Mouse (Mus musculus) kidney, adult 18-20 months (tissue): Measurements from ENCODE around the gene Glrx5.
A peak's percentile ranks its signal among the peaks of the same experiment; 100 is the strongest.

ENCODE experiments used
- DNase-seq: peaks from one replicate; pipeline ENCODE4 v3.0.0; 2021

Gene Glrx5

DNA sequence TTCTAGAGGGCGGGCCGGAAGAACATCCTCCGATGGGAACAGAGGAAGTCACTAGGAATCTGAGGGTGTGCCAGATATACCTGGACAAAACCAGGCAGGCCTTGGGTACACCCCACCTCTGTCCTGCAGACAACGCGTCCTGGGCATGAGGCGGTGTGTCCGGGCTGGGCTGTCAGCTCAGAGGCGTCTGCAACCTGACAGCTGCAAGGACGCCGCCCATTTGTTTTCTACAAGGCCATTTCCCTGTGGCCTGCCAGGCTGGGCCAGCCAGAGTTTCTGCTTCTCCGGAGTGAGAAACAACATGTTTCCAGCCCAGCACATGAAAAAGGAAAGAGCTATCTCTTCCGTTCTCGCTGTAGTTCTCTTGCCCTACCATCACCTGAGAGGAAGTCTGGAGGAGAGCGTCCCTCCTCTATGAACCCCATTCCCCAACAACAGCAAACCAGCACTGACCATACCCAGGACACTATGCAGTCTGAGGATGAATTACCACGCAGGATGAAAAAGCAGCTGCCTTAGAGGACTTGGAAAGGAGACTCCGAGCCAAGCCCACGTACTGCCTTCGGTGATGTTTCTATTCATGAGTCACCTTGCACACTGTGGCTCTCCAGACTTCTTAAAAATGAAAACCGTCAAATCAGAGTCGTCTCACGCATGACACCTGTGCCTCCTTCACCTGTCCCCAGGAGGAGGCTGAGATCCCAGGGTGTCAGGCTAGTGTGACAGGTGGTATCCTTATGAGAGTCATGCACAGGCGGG is 27.4 kb upstream of the Glrx5 start:
- DNase-seq, result no peak

DNA sequence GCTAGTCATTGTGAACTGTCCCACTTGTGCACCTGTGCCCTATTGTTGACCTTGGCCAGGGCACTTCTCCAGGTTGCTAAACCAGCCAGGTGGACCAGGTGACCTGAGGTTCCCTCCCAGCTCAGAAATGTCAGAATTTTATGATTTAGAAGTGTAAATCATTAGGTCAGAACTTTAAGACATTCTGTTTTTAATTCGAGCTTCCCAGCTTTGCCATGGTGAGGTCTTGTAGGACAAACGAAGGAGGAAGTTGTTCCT is 26.8 kb upstream of the Glrx5 start:
- DNase-seq, result no peak

DNA sequence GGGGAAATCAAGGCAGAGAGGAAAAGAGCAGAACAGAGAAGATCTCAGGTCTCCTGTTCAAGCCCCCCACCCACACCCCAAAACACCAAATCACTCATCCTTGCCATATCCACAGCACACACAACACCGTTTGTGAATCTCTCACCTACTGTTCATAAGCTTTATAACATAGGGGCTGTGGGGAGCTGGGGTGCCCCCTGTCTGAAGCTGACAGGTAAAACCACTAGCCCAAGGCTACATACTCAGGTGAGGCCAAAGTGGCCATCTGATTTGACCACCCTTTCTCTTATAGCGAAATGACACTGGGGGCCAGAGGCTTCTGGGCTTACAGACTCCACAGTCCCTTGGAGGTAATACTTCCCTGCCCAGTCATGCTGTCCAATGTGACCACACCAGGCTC is 24.3 kb upstream of the Glrx5 start:
- DNase-seq, result no peak

DNA sequence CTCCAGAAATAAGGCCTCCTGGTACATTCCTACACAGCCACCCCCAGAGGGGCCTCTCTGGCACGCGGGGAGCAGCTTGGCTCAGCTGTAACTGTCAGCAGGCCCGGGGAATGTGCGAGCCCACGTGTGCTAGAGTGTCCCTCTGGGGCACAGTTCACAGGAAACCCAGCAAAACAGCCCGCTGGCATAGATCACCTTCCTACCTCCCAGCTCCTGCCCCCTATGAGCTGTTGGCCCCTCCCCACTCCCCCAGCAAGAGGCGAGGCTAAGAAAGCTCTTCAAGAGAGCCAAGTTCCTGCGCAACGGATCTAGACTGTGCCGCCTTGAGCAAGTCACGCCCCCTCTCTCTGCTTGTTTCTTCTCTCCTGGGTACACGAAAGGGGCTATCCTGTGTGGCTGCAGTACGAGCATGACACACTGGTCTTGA is 23.7 kb upstream of the Glrx5 start:
- peak; percentile 78 for DNase-seq

DNA sequence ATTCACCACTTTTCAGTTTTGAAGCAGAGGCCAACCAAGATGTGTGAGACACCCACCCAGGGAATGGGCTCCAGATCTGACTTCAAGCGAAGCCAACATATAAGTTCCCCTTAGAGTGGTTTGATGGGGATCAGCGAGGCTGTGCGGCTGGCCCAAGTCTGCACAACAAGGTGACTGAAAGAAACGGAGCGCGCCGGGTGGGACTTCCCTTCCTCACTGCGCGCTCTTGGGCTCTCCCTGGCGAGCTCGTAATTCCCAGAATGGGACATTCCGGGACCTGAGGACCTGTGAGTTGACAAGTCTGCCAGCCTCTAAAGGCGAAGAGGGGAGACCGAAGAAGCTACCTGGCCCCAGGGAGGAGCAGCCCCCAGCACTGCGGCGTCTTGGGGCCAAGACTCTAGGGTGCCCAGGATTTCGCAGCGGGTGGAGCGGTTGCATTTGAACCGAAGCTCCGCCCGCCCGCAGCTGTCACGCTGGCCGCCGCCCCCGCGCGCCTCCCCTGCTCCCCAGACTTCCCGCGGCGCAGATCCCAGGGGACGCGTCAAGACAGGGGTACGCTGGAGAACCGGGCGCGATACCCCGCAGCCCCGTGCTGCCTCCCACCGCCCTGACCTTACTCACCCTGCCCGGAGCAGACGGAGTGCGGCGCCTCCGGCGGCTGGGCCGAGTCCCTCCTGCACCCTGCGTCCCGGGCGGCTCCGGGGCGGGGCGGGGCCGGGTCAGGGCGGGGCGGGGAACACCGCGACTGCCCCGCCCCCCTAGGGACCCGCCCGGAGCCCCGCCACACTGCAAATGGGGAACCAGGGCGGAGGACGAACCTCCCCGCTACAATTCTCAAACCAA is 22.9 kb upstream of the Glrx5 start, which contains the start of gene Syne3:
Gene Syne3, minus strand, starts transcription at position 440 of the 843 bp plus-strand sequence.
- DNase-seq, result peak; percentile 92

DNA sequence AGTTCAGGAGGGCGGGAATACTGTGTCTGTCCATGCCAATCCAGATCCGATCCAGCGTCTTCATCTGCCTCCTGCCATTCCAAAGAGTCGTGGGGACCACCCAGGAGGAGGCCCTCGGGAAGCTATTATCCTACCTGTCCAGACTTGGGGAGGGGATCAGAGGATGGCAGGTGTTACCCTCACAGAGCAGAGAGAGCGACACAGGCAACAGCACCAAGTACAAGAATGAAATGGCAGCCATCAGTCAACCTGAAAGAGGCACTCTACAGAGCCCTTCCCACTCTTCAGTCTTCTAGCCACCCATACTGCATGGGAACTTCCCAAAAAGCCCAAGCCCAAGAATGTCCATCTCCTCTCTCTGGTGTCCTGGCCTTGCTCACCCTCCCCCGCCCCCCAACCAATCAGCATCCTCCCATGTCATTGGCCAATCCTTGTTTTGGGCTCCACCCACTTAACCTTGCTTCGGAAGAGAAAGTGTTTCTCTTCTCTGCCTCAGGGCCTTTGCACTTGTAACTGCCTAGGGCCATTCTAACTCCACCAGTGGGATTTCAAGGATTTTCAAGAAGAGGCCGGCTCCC is 22.2 kb upstream of the Glrx5 start:
- DNase-seq, result no peak

DNA sequence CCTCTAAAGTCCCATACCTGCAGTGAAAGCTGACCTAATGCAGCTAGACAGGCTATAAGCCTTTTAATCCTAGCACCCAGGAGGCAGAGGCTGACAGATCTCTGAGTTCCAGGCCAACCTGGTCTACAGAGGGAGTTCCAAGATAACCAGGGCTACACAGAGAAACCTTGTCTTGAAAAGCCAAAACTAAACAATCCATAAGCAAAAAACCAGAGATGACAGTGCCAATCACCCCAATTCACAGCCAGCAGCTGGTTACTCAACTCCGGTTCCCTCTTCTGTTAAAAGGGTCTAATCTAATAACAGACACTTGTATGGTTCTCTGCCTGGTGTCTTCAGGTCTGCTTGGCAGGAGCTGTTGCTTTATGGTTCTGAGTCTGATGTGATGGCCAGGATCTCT is 20.9 kb upstream of the Glrx5 start:
- DNase-seq, result no peak

DNA sequence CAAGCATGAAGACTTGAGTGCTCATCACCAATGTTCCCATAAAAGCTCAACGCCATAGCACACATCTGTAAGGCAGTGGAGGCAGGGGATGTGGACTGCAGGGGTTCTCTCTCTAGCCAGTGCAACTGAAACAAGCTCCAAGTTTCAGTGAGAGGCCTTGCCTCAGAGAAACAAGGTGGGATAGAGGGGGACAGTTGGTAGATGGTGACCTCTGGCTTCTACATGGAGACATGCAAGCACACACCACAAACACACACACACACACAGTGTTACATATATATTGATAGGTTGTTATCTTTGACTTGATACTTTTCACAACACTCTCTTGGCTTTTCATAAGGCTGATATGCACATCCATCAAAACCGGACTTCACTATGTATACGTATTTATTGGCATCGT is 20.2 kb upstream of the Glrx5 start:
- no peak for DNase-seq

DNA sequence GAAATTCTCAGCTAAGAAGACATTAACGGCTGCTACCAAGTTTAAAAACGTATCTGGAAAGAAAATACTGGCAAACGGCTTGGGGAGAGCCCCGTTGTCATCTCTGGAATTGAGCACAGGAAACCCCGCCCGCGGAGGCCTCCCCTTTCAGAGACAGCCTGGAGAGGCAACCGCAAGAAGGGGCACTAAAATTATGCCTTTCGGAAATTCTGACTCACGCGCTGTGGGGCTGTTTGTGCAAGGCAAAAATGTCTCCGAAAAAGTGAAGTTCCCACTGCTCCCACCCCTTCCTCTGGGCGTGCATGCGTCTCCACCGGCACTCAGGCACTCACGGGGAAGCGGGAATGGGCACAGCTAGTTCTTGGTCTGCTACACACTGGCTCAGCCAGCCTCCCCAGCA is 19.4 kb upstream of the Glrx5 start:
- DNase-seq, result peak; percentile 74

DNA sequence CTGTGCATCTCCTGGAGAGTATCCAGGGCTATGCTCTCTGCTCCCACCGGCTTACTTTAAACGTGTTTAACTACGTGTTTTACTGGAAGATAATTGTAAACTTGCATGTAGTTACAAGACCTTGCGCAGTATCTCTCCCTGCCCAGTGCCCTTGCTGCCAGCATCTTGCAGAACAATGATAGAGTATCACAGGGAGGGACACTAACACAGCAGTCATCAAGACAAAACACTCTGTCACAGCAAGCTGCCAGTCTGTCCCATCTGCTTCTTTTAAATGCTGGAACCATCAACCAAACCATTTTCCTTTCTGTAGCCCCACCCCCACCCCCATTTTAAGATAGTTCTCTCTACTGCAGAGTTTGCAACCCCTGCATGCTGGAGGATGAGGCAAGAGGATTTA is 16.3 kb upstream of the Glrx5 start:
- DNase-seq, result no peak

DNA sequence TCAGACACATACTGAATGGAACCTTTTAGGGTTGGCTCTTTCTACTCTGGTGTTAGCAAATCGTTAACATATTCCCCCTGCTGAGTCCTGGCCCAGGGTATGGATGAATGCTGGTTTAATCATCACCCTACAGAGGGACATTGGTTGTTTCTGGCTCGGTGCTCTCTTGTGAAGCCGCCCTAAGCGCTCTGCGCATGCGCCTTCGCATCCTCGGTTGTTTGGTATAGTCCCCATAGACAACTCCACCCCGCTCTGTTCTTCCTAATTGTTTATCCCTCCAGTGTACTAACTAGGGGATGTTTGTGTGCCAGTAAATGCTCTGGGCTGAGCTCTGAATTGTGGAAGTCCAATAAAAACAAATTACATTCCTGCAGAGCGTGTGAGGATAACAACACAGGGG is 15.8 kb upstream of the Glrx5 start:
- DNase-seq, result peak; percentile 78

DNA sequence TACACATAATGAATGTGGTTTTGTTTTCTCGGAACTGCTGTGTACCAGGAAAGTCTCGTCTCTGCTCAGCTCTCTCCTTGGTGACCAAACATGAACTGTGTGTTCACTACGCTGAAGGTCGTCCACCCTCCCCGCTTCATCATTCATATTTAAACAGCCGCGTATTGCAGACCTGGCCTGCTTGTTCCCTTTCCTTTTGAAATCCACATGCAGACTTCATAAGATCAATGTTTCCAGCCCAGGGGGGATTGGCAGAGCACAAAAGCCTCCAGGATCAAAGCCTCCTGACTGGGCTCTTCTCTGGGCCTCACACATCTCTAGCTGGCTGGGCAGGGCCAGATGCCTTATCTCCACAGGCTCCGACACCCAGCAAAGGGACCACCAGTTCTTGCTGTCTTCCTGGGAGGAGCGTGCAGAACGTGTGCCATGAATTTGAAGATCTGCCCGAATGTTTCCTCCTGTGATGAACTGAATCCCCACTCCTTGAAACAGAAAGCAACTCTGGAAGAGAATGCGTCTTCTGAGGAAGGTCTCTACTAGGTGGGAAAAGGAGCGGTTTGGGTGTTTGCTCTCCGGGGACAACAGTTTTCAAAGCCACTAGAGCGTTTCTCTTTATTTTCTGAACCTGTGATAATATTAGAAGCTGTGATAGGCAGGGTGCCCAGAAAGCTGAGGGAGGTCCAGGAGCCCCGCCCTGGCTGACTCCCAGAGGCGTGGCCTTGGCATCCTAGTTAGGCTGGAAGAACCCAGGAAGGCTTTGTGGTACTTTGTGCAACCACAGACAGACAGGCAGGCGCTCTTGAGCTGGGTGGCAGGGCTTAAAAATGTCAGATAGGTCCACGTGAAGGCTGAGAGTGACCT is 12.9 kb upstream of the Glrx5 start:
- DNase-seq, result peak; percentile 59

DNA sequence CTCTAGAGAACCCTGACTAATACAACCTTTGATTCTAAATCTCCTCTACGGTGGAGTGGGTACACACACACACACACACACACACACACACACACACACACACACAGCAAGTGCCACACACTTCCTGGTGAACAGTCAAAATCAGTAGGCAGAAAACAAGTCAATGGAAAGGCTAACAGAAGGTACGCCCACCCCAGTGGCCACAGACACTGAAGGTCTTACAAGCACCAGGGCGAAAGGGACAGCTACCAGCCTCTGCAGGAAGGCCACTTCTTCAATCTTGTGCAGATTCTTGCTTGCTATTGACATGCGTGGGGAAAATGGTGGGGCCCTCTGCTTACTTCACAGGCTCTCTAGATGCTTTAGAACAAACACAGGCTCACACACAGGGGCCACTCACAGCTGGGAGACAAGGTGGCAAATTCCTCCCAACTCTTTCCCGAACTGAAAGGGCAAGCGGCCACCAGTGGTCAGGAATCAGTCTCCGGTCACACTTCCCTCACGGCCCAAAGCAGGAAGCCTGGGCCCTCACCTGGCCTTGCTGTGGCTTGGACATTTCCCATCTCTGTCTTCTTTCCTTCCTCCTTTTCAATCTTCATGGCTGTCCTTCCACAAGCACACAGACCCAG is 10.9 kb upstream of the Glrx5 start:
- DNase-seq, result no peak

DNA sequence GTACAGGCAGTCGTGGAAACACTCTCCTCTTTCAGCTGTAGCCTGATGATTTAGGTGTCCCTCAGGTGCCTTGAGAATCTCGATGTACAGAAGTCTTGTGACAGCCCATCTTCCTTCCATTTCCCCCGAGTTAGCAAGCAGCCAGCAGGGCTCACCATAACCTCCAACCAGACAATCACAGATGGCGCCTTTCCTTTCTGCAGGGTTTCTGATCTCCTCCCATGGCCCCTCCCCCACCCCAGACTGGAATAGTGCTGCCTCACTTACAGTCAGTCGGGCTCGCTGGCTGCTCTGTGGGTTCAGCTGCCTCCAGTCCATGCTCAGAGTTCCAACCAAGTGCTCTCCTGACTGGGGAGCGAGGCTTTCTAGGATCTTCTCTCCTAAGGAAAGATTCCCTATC is 10.3 kb upstream of the Glrx5 start:
- no peak for DNase-seq

DNA sequence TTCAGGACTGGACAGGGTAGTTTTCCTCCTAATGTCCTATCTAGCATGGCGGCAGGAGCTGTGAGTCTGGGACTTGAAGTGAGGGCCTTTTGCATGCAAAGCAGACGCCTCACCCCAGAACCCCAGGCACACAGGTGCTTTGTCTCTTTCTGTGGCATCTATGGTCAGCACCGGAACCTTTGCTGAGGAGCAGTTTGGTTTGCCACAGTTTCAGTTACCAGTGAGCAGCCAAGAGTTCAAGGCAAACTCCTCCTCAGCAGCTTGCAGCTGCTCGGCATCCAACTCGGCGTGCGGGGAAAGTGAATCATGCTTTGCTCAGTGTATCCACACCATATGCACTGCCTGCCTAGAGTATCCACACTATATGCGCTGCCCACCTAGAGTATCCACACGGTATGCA is 9.7 kb upstream of the Glrx5 start:
- DNase-seq, result no peak

DNA sequence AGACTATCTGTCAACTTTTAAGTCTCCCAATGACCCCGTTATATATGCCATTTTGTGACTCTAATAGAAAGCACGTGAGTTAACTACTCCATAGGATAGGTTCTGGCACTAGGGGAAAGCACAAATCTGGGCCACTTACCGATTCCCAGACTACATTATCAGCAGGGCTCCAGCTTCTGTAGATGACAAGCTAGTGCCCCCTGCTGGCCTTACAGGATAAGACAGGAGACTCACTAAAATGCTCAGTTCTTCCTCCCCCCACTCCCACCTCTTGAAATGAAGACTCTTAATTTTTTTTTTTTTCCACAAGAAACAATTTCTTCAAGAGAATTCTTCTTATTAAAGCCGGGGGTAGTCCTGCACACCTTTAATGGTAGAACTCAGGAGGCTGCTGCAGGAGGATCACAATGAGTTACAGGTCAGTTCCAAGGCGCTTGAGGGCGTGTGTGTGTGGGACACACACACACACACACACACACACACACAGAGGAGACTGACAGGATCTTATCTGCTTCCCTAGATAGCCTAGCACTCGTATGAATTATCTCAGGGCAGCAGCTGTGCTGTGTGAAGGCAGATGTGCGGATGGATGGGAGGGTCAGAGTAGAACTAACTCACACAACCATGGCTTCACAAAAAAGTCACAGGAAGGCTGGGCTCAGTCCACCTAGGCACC is 7.1 kb upstream of the Glrx5 start:
- peak; percentile 76 for DNase-seq

DNA sequence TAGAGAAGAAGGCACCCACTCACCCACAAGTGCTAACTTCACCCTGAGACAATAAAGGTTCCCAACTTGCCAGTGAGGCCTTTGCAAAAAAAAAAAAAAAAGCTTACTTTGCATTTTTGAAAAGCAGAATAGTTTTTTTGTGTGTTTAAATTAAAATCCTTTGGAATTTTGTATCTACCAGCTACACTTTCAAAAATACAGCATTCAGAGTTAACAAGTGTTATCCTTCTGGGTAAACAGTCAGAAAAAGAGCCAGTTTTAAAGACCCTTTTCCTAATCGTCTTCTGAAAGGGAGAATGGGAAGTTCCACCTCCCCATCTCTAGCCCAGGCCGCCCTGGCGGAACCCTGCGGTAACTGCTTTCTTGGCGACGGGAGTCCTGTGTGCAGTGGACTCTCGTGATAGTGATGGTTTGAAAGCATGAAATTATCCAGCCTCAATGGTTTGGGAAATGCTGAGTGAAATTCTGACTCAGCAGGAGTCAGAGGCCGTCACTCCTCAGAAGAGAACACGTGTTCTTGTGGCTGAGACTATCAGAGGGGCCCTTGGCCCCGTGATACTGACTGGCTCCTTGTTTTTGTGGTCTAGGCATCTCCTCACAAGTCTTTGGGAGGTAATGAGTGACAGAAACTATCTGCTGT is 6.4 kb upstream of the Glrx5 start:
- no peak for DNase-seq

DNA sequence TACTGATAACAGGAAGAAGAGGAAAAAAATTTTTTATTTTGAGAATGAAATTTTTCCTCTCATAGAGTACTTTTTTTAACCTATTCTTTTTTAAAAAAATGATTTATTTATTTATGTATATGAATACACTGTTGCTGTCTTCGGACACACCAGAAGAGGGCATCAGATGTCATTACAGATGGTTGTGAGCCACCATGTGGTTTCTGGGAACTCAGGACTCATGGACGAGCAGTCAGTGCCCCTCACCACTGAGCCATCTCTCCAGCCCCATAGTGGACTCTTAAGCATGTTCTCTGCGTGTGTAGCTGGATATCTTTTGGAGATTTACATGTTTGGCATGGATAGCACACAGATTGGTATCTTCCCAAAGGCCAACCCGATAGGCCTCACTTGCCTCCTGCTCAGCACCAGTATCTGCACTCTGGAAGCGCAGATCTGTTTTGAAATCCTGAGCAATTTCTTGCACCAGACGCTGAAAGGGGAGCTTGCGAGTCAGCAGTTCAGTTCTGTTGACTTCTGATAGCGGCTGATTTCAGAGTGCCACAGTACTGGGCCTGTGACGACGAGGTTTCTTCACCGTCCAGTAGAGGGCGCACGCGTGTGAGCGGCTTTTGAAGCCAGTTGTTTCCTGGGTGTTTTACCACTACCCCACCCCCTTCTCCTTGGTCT is 5.0 kb upstream of the Glrx5 start:
- peak; percentile 80 for DNase-seq

DNA sequence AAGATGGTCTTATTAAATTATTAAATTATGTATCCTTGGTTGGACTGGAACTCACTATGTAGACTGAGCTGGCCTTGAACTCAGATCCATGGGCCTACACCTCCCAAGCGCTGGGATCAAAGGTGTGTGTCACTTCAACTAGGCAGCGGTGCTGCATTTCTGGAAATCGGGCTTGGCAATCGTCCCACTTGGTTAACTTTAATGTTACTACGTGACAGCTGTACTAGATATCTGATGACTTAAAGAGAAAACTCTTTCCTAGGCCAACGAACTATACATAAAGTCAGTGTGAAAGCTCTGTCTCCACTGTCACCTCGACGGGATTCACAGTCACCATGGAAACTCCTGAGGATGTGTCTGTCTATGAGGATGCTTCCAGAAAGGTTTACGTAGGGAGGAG is 2.6 kb upstream of the Glrx5 start:
- DNase-seq, result no peak

DNA sequence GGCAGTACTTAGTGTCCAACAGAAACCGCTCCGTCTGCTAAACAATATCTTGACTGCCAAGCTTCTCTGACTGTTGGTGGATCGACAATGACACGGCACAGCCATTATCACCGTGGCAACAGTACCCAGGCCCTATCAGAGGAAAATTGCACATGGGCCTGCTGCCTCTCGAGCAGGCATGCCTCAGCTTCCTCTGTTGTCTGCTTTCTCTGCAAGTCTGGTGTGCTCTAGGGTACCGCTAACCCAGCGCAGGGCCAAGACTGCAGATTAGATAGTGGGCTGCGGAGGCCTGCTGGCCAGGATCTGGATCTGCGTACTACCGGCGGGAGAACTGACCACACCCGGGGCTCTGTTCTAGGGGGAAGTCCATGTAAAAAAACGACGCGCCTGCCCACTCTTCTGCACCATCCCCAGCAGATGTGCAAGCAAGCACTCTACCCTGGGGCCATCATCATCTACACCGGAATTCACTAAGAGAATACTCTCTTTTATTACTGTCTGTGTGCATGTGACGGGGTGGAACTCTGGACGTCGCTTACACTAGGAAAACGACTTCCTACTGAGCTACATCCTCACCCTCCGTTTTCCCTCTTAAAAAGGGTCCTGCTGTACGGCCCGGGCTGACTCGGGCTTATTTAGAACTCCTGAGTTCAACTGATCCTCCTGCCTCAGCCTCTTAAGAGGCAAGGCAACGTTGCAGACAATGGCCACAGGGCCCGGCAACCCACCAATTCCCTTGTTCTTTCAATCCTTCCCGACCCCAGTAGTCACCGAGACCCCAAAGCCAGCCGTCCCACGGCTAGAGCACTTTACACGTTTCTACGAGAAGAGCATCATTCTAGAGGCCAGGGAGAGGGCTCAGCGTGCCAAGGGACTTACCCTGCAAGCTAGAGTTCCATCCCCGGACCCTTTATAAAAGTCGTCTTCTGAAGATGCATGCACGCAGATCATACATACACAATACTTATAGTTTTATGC is 1.1 kb upstream of the Glrx5 start:
- DNase-seq, result no peak
